Mouse (Mus musculus) lung, adult 2 months (tissue): ENCODE results near the gene Hk1.

Experiments used
- CTCF ChIP-seq: fragments of 200-500 bp; IDR thresholded peaks from 2 replicates; pipeline ENCODE4 v1.5.1; 2011; ENCODE audit warnings: mild to moderate bottlenecking, low read length, control low read depth; ENCODE audit not compliant: insufficient read depth
- POLR2A ChIP-seq: fragments of 200-500 bp; IDR thresholded peaks from 2 replicates; pipeline ENCODE4 v1.6.1; 2011; ENCODE audit warnings: low read depth, mild to moderate bottlenecking, control low read depth, low read length, borderline replicate concordance; ENCODE audit errors: extremely low read depth

DNA sequence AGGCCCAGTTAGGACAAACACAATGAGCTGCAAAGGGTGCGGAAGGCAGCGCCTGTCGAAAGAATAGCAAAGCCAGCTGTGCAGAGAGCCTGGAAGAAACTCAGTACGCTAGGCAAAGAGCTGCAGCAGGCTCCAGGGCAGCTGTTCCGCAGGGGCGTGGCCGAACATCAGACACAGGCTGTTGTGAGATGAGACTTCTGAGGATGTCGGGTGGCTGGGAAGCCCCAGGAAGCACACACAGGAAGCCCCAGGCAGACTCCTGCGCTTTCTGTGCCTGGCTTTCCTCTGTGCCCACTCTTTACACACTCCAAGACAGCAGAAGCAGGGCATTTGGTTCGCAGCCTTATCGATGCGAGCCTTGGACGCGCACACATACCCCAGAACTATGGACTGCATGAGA lies 25.2 kb upstream of the Hk1 start:
- no peak for TF ChIP-seq POLR2A
- no peak for TF ChIP-seq CTCF
